8 mouse cellular contexts compared by ENCODE assay signal in the genomic region with DNA sequence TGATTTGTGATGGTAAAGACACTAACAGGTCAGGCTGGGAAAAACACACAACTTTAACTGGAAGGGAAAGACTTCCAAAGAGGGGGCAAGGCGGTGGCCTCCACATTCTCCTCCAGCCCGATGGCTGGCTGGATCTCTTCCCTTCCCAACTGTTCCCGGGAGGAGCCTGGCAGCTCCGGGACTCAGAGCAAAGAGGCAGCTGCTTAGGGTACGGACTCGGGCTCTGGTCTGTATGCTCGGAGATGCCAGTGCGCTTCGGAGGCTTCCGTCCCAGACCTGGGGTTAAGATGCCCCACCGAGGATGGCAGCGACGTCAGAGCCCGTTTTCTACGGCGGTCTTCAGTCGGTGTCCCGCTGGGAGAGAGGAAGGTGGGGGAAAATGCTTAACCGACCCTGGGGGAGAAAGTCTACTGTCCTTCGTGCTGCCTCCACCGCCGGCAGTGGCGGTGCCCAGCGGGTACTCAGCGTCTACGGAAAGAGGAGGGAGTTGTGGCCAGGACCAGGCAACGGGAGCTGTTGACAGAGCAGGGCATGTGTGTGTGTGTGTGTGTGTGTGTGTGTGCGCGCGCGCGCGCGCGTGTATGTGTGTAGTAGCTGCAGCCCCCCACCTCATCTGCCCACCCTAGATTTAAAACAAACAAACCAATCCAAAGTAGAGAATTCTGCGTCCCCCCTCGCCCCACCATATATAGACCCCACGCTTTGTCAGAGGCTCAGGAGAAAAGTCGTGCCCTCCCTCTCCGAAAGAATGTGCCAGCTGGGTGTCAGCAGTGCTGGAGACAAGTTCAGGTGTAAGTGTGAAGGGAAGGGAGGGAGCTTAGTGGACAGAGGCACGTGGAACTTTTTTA. TPM values are rescaled to one million over a fixed set of nuclear protein-coding genes. Genes with fewer than 3 reads are reported as not detected.
DNase-seq lines count a peak whose midpoint lies in the region; ATAC-seq and TF ChIP-seq lines count a peak whose summit lies in the region.

No protein-coding gene starts in this region.

- peak; percentile 57 for DNase-seq in ovary, postnatal 36 days (ENCODE audit: low spot score)
- no peak for DNase-seq in ovary, postnatal 10 days (ENCODE audit: low spot score)
- DNase-seq in embryonic facial prominence, embryonic 10.5 days (ENCODE audit: low spot score), result peak; percentile 66
- peak; percentile 52 for DNase-seq in kidney, postnatal 10 days
- peak; percentile 60 for DNase-seq in lung, embryonic 14.5 days
- DNase-seq in retina, postnatal 7 days (ENCODE audit: low read depth, low spot score), result peak; percentile 30
- DNase-seq in adipocyte (ENCODE audit: low spot score), result no peak

- H3K27me3 ChIP-seq in embryonic facial prominence, embryonic 10.5 days (replicated peaks; ENCODE audit: low read depth, poor library complexity, severe bottlenecking), result peaks cover 42% of the 10 kb centered on the region
- H3K27me3 ChIP-seq in heart, embryonic 12.5 days (replicated peaks), result no peaks in the 10 kb centered on the region
- no peaks in the 10 kb centered on the region for H3K27me3 ChIP-seq in lung, embryonic 14.5 days (ENCODE audit: insufficient read depth, low read length)

- peaks cover 10% of the 10 kb centered on the region for H3K36me3 ChIP-seq in embryonic facial prominence, embryonic 10.5 days (replicated peaks)
- peaks cover 10% of the 10 kb centered on the region for H3K36me3 ChIP-seq in heart, embryonic 12.5 days
- H3K36me3 ChIP-seq in lung, embryonic 14.5 days (ENCODE audit: insufficient read depth), result no peaks in the 10 kb centered on the region

- H3K27ac ChIP-seq in embryonic facial prominence, embryonic 10.5 days (replicated peaks), result peak overlapping the region; percentile 98
- peak overlapping the region; percentile 99 for H3K27ac ChIP-seq in heart, embryonic 12.5 days (ENCODE audit: poor library complexity, severe bottlenecking)
- peak overlapping the region; percentile 92; the same call in 1 of the 2 replicates for H3K27ac ChIP-seq in lung, embryonic 14.5 days (ENCODE audit: low read depth)

- peak overlapping the region; percentile 83 for H3K4me3 ChIP-seq in embryonic facial prominence, embryonic 10.5 days
- H3K4me3 ChIP-seq in heart, embryonic 12.5 days, result peak overlapping the region; percentile 94
- H3K4me3 ChIP-seq in lung, embryonic 14.5 days (ENCODE audit: low read depth, low read length), result peak overlapping the region; percentile 77

- no peaks in the 10 kb centered on the region for H3K9me3 ChIP-seq in embryonic facial prominence, embryonic 10.5 days
- no peaks in the 10 kb centered on the region for H3K9me3 ChIP-seq in heart, embryonic 12.5 days (replicated peaks)
- no peaks in the 10 kb centered on the region for H3K9me3 ChIP-seq in lung, embryonic 14.5 days (ENCODE audit: low read depth, low read length)

- H3K9ac ChIP-seq in heart, embryonic 12.5 days, result peak overlapping the region; percentile 96
- H3K9ac ChIP-seq in lung, embryonic 14.5 days, result peak overlapping the region; percentile 87

- under 1% methylated on average over 41 of the region's 41 CpGs for WGBS in embryonic facial prominence, embryonic 10.5 days
- 0% methylated on average over 41 of the region's 41 CpGs for WGBS in heart, embryonic 12.5 days
- WGBS in lung, embryonic 14.5 days, result under 1% methylated on average over 41 of the region's 41 CpGs

- ATAC-seq in heart, embryonic 12.5 days (ENCODE audit: insufficient number of reproducible peaks, low FRiP score), result peak; percentile 55; the same call in 1 of the 2 replicates
- peak; percentile 50 for ATAC-seq in lung, embryonic 14.5 days (ENCODE audit: insufficient read depth)

- no peak for TF ChIP-seq CTCF in lung, embryonic 14.5 days (IDR thresholded peaks at IDR 0.05; ENCODE audit: low read depth)

- H3K4me1 ChIP-seq in embryonic facial prominence, embryonic 10.5 days, result peaks cover 54% of the 10 kb centered on the region
- peaks cover 21% of the 10 kb centered on the region; the same call in 1 of the 2 replicates for H3K4me1 ChIP-seq in heart, embryonic 12.5 days (replicated peaks)
- H3K4me1 ChIP-seq in lung, embryonic 14.5 days (ENCODE audit: insufficient read depth), result peaks cover 11% of the 10 kb centered on the region

- peak overlapping the region; percentile 89 for H3K4me2 ChIP-seq in heart, embryonic 12.5 days
- peak overlapping the region; percentile 97 for H3K4me2 ChIP-seq in lung, embryonic 14.5 days

RNA-seq across cellular contexts. Expression of gene Mpped2, which starts 2.0 kb away (rescaled TPM):
- polyA plus RNA-seq in embryonic facial prominence, embryonic 10.5 days (2016; fragmentation: Nextera tagmentation; extraction: Ambion mirVana), result 91.9 and 92.9 TPM in 2 replicates
- polyA plus RNA-seq in heart, embryonic 12.5 days (2016; fragmentation: Nextera tagmentation; extraction: Ambion mirVana), result 114 and 117 TPM in 2 replicates
- 31.1 and 33.3 TPM in 2 replicates for polyA plus RNA-seq in lung, embryonic 14.5 days (2014; fragmentation: Nextera tagmentation; extraction: Ambion mirVana)

Comparison
In these comparisons a context has a peak if more than half of its experiments do, and no peak if none do; other contexts are left out.
1. DNase-seq: peak in ovary, postnatal 36 days (single experiment), embryonic facial prominence, embryonic 10.5 days (single experiment), kidney, postnatal 10 days (single experiment), lung, embryonic 14.5 days (single experiment) and retina, postnatal 7 days (single experiment); none in ovary, postnatal 10 days (single experiment) and adipocyte (single experiment).
2. Peak in every context shown above with its lines, with median percentiles within 50 percentile points of each other: H3K27ac ChIP-seq and H3K4me3 ChIP-seq.